Mouse (Mus musculus) forebrain, embryonic 11.5 days (tissue): Measurements from ENCODE around the gene Ip6k3. TPM values are rescaled to one million over a fixed set of nuclear protein-coding genes. Genes with fewer than 3 reads are reported as not detected.

Source experiments
- ATAC-seq: fragments of 200-750 bp; cut with Nextera tagmentation; replicated peaks from 2 replicates; pipeline ENCODE4 v1.8.0; 2017; ENCODE audit warnings: moderate TSS enrichment; ENCODE audit not compliant: low FRiP score
- DNase-seq: peaks from one replicate; pipeline ENCODE4 v3.0.0-alpha.2; 2017; ENCODE audit warnings: low spot score
- H3K27ac ChIP-seq: fragments of 300-500 bp; sonication (generic); 2 replicates; pipeline ENCODE4 v1.5.1; 2014; ENCODE audit warnings: low read depth, low read length
- H3K27me3 ChIP-seq: fragments of 300-500 bp; sonication (generic); 2 replicates; pipeline ENCODE4 v1.6.1; 2014; ENCODE audit warnings: mild to moderate bottlenecking, low read length, mixed read lengths; ENCODE audit not compliant: control insufficient read depth, insufficient read depth
- H3K36me3 ChIP-seq: fragments of 300-500 bp; sonication (generic); 2 replicates; pipeline ENCODE4 v1.6.1; 2014; ENCODE audit warnings: mild to moderate bottlenecking, low read length, moderate library complexity, mixed read lengths; ENCODE audit not compliant: control insufficient read depth, insufficient read depth
- H3K4me1 ChIP-seq: fragments of 300-500 bp; sonication (generic); replicated peaks from 2 replicates; pipeline ENCODE4 v1.6.1; 2014; ENCODE audit warnings: low read length, mixed read lengths; ENCODE audit not compliant: control insufficient read depth, insufficient read depth
- H3K4me2 ChIP-seq: fragments of 300-500 bp; sonication (generic); 2 replicates; pipeline ENCODE4 v1.6.1; 2014; ENCODE audit warnings: low read depth, mild to moderate bottlenecking, low read length, moderate library complexity, mixed read lengths; ENCODE audit not compliant: severe bottlenecking
- H3K4me3 ChIP-seq: fragments of 300-500 bp; sonication (generic); 2 replicates; pipeline ENCODE4 v1.5.1; 2014; ENCODE audit warnings: low read depth, low read length
- H3K9ac ChIP-seq: fragments of 300-500 bp; sonication (generic); 2 replicates; pipeline ENCODE4 v1.6.1; 2014; ENCODE audit warnings: low read length
- H3K9me3 ChIP-seq: fragments of 300-500 bp; sonication (generic); 2 replicates; pipeline ENCODE4 v1.6.1; 2016; ENCODE audit warnings: low read length, mixed read lengths; ENCODE audit not compliant: control insufficient read depth
- WGBS: fragments of 180-500 bp; shearing (Covaris S2); extraction: QIAGEN DNeasy Blood & Tissue Kit; methylation state at CpG from one replicate; pipeline ENCODE4 v1.1.7; 2014; 5-methylcytosine and 5-hydroxymethylcytosine counted together
- polyA plus RNA-seq: library from polyadenylated mRNA; unstranded; fragments of >200 nt; fragmentation: Nextera tagmentation; extraction: Ambion mirVana; gene quantifications from 2 replicates; pipeline ENCODE4 v1.2.1, GENCODE M21; 2014

The Ip6k3 gene
- polyA plus RNA-seq, 1 experiment from 2014 or later = 0.08 TPM

GRCm38 (mm10) chr17:27140262-27140661, 27.3 kb downstream of the Ip6k3 start:
- Histone ChIP-seq H3K36me3 (no peaks in the 10 kb centered on the region), H3K27me3 (no peaks in the 10 kb centered on the region), H3K9me3 (no peaks in the 10 kb centered on the region), H3K27ac (no peak overlapping the region), H3K4me3 (no peak overlapping the region), H3K9ac (no peak overlapping the region), H3K4me1 (peaks cover 11% of the 10 kb centered on the region; the same call in 1 of the 2 replicates), H3K4me2 (no peak overlapping the region)
- 61% methylated on average over 9 of the region's 9 CpGs for WGBS
- DNase-seq (no peak), ATAC-seq (no peak)

DNA sequence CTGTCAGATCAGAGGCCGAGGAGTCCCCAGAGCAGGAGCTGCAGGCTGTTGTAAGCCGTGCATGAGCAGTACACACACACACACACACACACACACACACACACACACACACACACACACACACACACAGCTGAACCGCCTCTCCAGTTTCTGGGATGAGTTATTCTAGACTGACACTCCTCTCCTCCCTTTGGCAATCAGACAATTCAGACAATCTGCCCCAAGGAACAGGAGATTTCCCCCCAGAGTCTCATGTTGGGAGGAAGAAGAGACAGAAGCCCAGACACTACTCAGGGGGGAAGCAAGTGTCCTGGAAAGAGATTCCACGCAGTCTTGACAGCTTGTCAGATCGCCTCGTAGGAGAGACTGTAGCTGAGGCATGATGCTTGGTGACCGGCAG, 28.3 kb downstream of the Ip6k3 start:
- no peaks in the 10 kb centered on the region for H3K9me3 ChIP-seq
- WGBS = 46% methylated on average over 7 of the region's 7 CpGs
- H3K27ac ChIP-seq = no peak overlapping the region
- DNase-seq (no peak), ATAC-seq (no peak)
- no peak overlapping the region for H3K4me3 ChIP-seq
- H3K4me2 ChIP-seq = no peak overlapping the region
- H3K36me3 ChIP-seq = no peaks in the 10 kb centered on the region
- peaks cover 11% of the 10 kb centered on the region; the same call in 1 of the 2 replicates for H3K4me1 ChIP-seq
- H3K27me3 ChIP-seq = no peaks in the 10 kb centered on the region
- H3K9ac ChIP-seq = no peak overlapping the region

DNA sequence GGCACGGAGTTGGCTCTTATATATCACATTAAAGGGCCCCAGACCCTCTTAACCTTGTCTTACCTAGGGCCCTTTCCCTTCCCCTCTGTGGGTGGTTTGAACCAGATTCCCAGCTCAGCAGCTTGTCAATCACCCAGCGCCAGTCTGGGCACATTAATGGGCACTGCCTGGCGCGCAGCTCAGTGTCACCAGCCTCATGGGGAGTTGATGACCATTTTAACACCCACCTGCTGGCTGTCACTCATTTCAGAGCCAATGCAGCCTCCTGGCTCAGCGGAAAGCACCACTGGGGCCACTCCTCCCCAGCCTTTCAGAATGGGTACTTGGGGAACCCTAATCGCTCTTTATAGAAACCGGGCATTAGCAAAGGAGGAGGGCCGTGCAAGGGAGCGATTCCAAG, 29.2 kb downstream of the Ip6k3 start:
- Histone ChIP-seq H3K4me3 (no peak overlapping the region), H3K4me2 (no peak overlapping the region), H3K9ac (no peak overlapping the region), H3K27me3 (no peaks in the 10 kb centered on the region), H3K27ac (no peak overlapping the region), H3K4me1 (peaks cover 10% of the 10 kb centered on the region), H3K9me3 (no peaks in the 10 kb centered on the region), H3K36me3 (no peaks in the 10 kb centered on the region)
- ATAC-seq (no peak), DNase-seq (no peak)
- WGBS = 59% methylated on average over 9 of the region's 9 CpGs

DNA sequence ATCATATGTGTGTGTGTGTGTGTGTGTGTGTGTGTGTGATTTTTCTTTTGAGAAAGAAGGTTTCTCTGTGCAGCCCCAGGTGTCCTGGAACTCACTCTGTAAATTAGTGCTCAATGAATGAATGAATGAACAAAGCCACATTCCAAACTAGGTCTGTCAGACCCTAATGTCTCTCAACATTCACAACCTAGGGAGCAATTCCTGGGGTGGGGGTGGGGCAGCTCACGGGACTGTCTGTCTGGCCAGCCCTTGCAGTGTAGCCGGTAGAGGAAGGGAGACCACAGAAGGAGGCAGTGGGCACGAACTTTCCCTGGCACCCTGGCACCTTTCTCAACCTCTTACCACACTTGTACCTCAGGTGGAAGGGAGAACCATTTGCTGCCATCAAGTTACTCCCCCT, 32.9 kb downstream of the Ip6k3 start:
- Histone ChIP-seq H3K9me3 (no peaks in the 10 kb centered on the region), H3K4me3 (no peak overlapping the region), H3K27ac (no peak overlapping the region), H3K27me3 (no peaks in the 10 kb centered on the region), H3K36me3 (no peaks in the 10 kb centered on the region), H3K4me1 (peaks cover 18% of the 10 kb centered on the region), H3K4me2 (no peak overlapping the region), H3K9ac (no peak overlapping the region)
- no peak for DNase-seq
- 23% methylated on average over 3 of the region's 3 CpGs for WGBS
- ATAC-seq = no peak

DNA sequence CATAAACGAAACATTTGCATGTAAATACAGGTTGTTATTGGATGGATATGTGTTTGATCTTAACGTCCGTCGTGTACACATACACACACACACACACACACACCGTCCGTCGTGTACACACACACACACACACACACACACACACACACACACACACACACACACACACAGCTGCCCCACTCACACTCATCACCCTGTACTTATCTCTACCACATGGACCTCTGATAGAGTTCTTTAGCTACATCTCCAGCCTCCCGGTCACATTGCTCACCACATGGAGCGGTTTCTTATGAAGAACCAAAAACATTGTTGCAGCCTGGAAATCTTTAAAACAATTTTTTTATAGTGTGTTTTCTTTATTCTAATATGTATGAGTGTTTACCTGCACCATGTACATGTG, 33.4 kb downstream of the Ip6k3 start:
- Histone ChIP-seq H3K36me3 (no peaks in the 10 kb centered on the region), H3K9ac (peak overlapping the region; percentile 79), H3K4me3 (peak overlapping the region; percentile 64), H3K9me3 (no peaks in the 10 kb centered on the region), H3K27ac (no peak overlapping the region), H3K27me3 (no peaks in the 10 kb centered on the region), H3K4me2 (peak overlapping the region; percentile 49), H3K4me1 (peaks cover 18% of the 10 kb centered on the region)
- 40% methylated on average over 9 of the region's 9 CpGs for WGBS
- DNase-seq = no peak
- peak; percentile 9; the same call in 1 of the 2 replicates for ATAC-seq

DNA sequence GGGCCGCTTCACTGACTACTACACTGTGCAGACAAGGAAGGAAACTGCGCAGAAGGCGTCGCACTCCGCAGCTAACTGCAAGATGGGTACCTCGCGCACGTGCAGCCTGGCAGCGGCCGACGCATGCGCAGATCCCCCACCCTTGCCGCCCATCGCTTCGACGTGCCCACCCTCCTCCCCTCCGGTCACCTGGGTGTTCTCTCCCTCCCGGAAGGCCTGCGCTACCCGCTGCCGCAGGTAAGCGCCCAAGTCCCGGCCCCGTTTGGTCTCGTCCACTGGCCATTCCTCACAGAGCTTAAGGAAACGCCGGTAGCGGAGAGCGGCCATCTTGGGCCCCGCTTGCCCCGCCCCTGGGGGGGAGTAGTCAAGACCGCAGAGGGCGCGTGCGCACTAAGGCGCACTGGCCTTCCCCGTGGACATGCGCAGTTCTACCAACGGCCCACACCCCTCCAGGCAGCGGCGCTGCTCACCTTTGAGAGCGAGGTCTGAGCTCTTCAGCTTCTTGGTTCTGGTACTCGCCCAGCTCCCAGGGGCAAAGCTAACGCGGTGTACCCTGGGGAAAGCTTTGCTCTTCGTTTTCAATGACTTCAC, 33.9 kb downstream of the Ip6k3 start, which contains the start of gene Uqcc2:
TSS of gene Uqcc2 (minus strand) at position 366 of the 591 bp plus-strand sequence.
- under 1% methylated on average over 46 of the region's 46 CpGs for WGBS

DNA sequence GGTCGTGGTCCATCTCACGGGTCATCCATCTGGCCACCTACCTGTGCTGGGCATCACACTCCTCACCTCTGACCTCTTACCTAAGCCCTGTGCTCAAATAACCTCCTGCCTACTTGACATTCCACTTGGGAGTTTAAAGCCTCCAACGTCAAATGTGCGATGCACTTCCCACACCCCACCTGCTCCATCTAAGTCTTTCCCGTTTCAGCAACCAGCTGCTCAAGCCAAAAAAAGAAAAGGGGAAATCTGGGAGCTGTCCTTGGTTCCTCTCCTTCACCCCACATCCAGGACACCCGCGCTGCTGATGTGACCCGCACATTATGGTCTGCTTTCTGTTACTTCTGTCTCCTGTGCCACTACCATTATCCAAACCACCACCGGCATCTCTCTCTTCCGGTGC, 35.4 kb downstream of the Ip6k3 start:
- Histone ChIP-seq H3K9me3 (no peaks in the 10 kb centered on the region), H3K36me3 (no peaks in the 10 kb centered on the region), H3K4me3 (no peak overlapping the region), H3K9ac (no peak overlapping the region), H3K27ac (no peak overlapping the region), H3K4me2 (no peak overlapping the region), H3K4me1 (peaks cover 12% of the 10 kb centered on the region), H3K27me3 (no peaks in the 10 kb centered on the region)
- DNase-seq (no peak), ATAC-seq (no peak)
- WGBS = 85% methylated on average over 10 of the region's 10 CpGs

More for the DNA sequence above, 33.9 kb downstream of the Ip6k3 start, which contains the start of gene Uqcc2:
- H3K27ac ChIP-seq = no peak within 1 kb of the TSS
- H3K9ac ChIP-seq = peak within 1 kb of the TSS; percentile 79
- ATAC-seq = peak; percentile 94
- DNase-seq = peak; percentile 99
- H3K4me3 ChIP-seq = peak within 1 kb of the TSS; percentile 64
- H3K4me2 ChIP-seq = peak within 1 kb of the TSS; percentile 49
- H3K27me3 ChIP-seq = no peaks in the 10 kb centered on the region
- peaks cover 14% of the 10 kb centered on the region for H3K4me1 ChIP-seq
- no peaks in the 10 kb centered on the region for H3K9me3 ChIP-seq
- no peaks in the 10 kb centered on the region for H3K36me3 ChIP-seq

GRCm38 (mm10) chr17:27131240-27131665, 36.3 kb downstream of the Ip6k3 start:
- no peak for ATAC-seq
- peaks cover 12% of the 10 kb centered on the region for H3K4me1 ChIP-seq

DNA sequence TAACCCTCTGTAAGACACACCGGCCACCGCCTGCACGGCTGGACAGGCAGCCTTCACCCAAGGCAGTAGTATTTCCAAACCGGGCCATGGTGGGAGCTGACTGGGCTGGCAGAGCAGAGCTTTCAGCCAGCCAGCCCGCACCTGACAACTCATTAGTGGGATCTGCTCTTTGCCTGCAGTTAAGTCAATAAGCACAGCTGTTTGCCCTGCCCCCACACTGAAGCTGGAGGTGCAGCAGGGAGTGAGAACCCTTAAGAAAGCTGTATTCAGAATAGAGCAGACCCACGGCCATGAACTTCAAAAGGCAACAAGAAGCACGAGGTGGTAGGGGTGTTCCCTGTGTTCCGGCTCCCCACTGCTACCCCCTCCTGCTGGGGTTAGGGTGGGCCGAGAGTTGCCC, 37.3 kb downstream of the Ip6k3 start:
- no peak for DNase-seq
- WGBS = 60% methylated on average over 9 of the region's 9 CpGs

More at GRCm38 (mm10) chr17:27131240-27131665, 36.3 kb downstream of the Ip6k3 start:
- Histone ChIP-seq H3K9ac (no peak overlapping the region), H3K4me3 (no peak overlapping the region), H3K27me3 (no peaks in the 10 kb centered on the region), H3K9me3 (no peaks in the 10 kb centered on the region), H3K27ac (no peak overlapping the region), H3K4me2 (no peak overlapping the region), H3K36me3 (no peaks in the 10 kb centered on the region)
- WGBS = 84% methylated on average over 10 of the region's 10 CpGs
- no peak for DNase-seq

More for the DNA sequence above, 37.3 kb downstream of the Ip6k3 start:
- H3K9ac ChIP-seq = no peak overlapping the region
- no peaks in the 10 kb centered on the region for H3K9me3 ChIP-seq
- ATAC-seq = no peak
- H3K4me2 ChIP-seq = no peak overlapping the region
- no peaks in the 10 kb centered on the region for H3K27me3 ChIP-seq
- H3K4me3 ChIP-seq = no peak overlapping the region
- H3K36me3 ChIP-seq = no peaks in the 10 kb centered on the region
- H3K4me1 ChIP-seq = peaks cover 12% of the 10 kb centered on the region
- H3K27ac ChIP-seq = no peak overlapping the region
